Mouse (Mus musculus) gastrocnemius, adult 2 months (tissue): ENCODE data around the gene Lamc3. TPM values are rescaled to one million over a fixed set of nuclear protein-coding genes. Genes with fewer than 3 reads are reported as not detected.

Experiments used
- DNase-seq: peaks from one replicate; pipeline ENCODE4 v3.0.0; 2022
- H3K27ac ChIP-seq: fragments of 200-600 bp; 2 replicates; pipeline ENCODE4 v1.8.1; 2022; ENCODE audit warnings: mild to moderate bottlenecking
- H3K4me3 ChIP-seq: fragments of 200-600 bp; 2 replicates; pipeline ENCODE4 v1.8.1; 2022; ENCODE audit warnings: mild to moderate bottlenecking, moderate library complexity
- CTCF ChIP-seq: fragments of 200-600 bp; IDR thresholded peaks from 2 replicates; pipeline ENCODE4 v1.8.1; 2022; ENCODE audit warnings: antibody characterized with exemption, mild to moderate bottlenecking, moderate library complexity
- intact Hi-C: fragments of 180-260 bp; cut with DNase I; formaldehyde crosslinking; loops from one replicate; pipeline ENCODE4 v1.15.1; 2025
- total RNA-seq, 2 experiments: library from RNA; stranded (reverse); gene quantifications; 2 replicates each; pipeline ENCODE4 v1.2.3; 2021

Lamc3 gene
- total RNA-seq, 2 experiments from 2014 or later, result 0.11 to 0.82 TPM

GRCm38 (mm10) chr2:31950966-31951365 lies 63.9 kb downstream of the Lamc3 start:
- TF ChIP-seq CTCF, result no peak
- 0 out of 2 replicates have a peak overlapping the region, but pooled peaks have one; percentile 8 for H3K27ac ChIP-seq
- no peak for DNase-seq
- H3K4me3 ChIP-seq, result peak overlapping the region; percentile 78
- intact Hi-C loops, result no loop called here

- intact Hi-C loops, result no loop called here
- no peak for DNase-seq
- H3K4me3 ChIP-seq, result no peak overlapping the region
- H3K27ac ChIP-seq, result no peak overlapping the region
- no peak for TF ChIP-seq CTCF
Observed at GRCm38 (mm10) chr2:31952236-31952635, 65.1 kb downstream of the Lamc3 start.

- no peak overlapping the region for H3K27ac ChIP-seq
- intact Hi-C loops, result no loop called here
- no peak overlapping the region for H3K4me3 ChIP-seq
- no peak for TF ChIP-seq CTCF
- no peak for DNase-seq
Observed at GRCm38 (mm10) chr2:31952725-31953124, 65.6 kb downstream of the Lamc3 start.

- intact Hi-C loops, result no loop called here
- Histone ChIP-seq H3K4me3 (no peak overlapping the region), H3K27ac (no peak overlapping the region)
- DNase-seq, result no peak
- no peak for TF ChIP-seq CTCF
Observed at GRCm38 (mm10) chr2:31953687-31954086, 66.6 kb downstream of the Lamc3 start.

- no peak for TF ChIP-seq CTCF
- Histone ChIP-seq H3K27ac (no peak overlapping the region), H3K4me3 (no peak overlapping the region)
- DNase-seq, result peak; percentile 41
- intact Hi-C loops, result no loop called here
Observed at GRCm38 (mm10) chr2:31954779-31955181, 67.7 kb downstream of the Lamc3 start.

- no peak for DNase-seq
- no peak overlapping the region for H3K27ac ChIP-seq
- no peak for TF ChIP-seq CTCF
- H3K4me3 ChIP-seq, result no peak overlapping the region
- intact Hi-C loops, result no loop called here
Observed at GRCm38 (mm10) chr2:31955686-31956085, 68.6 kb downstream of the Lamc3 start.

- TF ChIP-seq CTCF, result no peak
- Histone ChIP-seq H3K4me3 (no peak overlapping the region), H3K27ac (no peak overlapping the region)
- peak; percentile 39 for DNase-seq
- intact Hi-C loops, result no loop called here
Observed at GRCm38 (mm10) chr2:31957211-31957610, 70.1 kb downstream of the Lamc3 start.

GRCm38 (mm10) chr2:31960986-31961385 lies 73.9 kb downstream of the Lamc3 start:
- Histone ChIP-seq H3K4me3 (no peak overlapping the region), H3K27ac (no peak overlapping the region)
- TF ChIP-seq CTCF, result no peak
- DNase-seq, result no peak
- intact Hi-C loops, result no loop called here

GRCm38 (mm10) chr2:31961791-31962222 lies 74.7 kb downstream of the Lamc3 start:
- no peak for DNase-seq
- H3K27ac ChIP-seq, result no peak overlapping the region
- intact Hi-C loops, result no loop called here

GRCm38 (mm10) chr2:31962501-31963224 lies 75.6 kb downstream of the Lamc3 start:
- peak; percentile 32; the same call in 1 of the 2 replicates for TF ChIP-seq CTCF
- H3K27ac ChIP-seq, result peak overlapping the region; percentile 43; the same call in 1 of the 2 replicates
- intact Hi-C loops, result no loop called here

More at GRCm38 (mm10) chr2:31961791-31962222, 74.7 kb downstream of the Lamc3 start:
- TF ChIP-seq CTCF, result no peak
- no peak overlapping the region for H3K4me3 ChIP-seq

GRCm38 (mm10) chr2:31963491-31963890 lies 76.4 kb downstream of the Lamc3 start:
- TF ChIP-seq CTCF, result no peak
- no peak for DNase-seq
- Histone ChIP-seq H3K27ac (peak overlapping the region; percentile 31; the same call in 1 of the 2 replicates), H3K4me3 (no peak overlapping the region)
- intact Hi-C loops, result no loop called here

More at GRCm38 (mm10) chr2:31962501-31963224, 75.6 kb downstream of the Lamc3 start:
- H3K4me3 ChIP-seq, result no peak overlapping the region
- peak; percentile 52 for DNase-seq

GRCm38 (mm10) chr2:31964191-31964590 lies 77.1 kb downstream of the Lamc3 start:
- no peak overlapping the region for H3K27ac ChIP-seq
- intact Hi-C loops, result no loop called here
- DNase-seq, result no peak
- no peak overlapping the region for H3K4me3 ChIP-seq
- TF ChIP-seq CTCF, result no peak

GRCm38 (mm10) chr2:31965110-31965509 lies 78.0 kb downstream of the Lamc3 start:
- no peak overlapping the region for H3K27ac ChIP-seq
- intact Hi-C loops, result no loop called here
- DNase-seq, result peak; percentile 62
- peak; percentile 62 for TF ChIP-seq CTCF
- no peak overlapping the region for H3K4me3 ChIP-seq

GRCm38 (mm10) chr2:31966801-31967200 lies 79.7 kb downstream of the Lamc3 start:
- DNase-seq, result no peak
- TF ChIP-seq CTCF, result no peak
- no peak overlapping the region for H3K27ac ChIP-seq
- H3K4me3 ChIP-seq, result no peak overlapping the region
- intact Hi-C loops, result no loop called here
